Mouse (Mus musculus) duodenum, adult 2 months (tissue): ENCODE data around the gene Cyb5d2. TPM values are rescaled to one million over a fixed set of nuclear protein-coding genes. Genes with fewer than 3 reads are reported as not detected.

Experiments
- polyA plus RNA-seq: library from polyadenylated mRNA; depleted of rRNA; stranded (reverse); fragments of >200 nt; gene quantifications from 2 replicates; pipeline ENCODE4 v1.2.3, GENCODE M21; 2012; ENCODE audit warnings: low replicate concordance; rRNA removed

Gene Cyb5d2
- 2.1 and 3.0 TPM in 2 replicates for polyA plus RNA-seq

DNA sequence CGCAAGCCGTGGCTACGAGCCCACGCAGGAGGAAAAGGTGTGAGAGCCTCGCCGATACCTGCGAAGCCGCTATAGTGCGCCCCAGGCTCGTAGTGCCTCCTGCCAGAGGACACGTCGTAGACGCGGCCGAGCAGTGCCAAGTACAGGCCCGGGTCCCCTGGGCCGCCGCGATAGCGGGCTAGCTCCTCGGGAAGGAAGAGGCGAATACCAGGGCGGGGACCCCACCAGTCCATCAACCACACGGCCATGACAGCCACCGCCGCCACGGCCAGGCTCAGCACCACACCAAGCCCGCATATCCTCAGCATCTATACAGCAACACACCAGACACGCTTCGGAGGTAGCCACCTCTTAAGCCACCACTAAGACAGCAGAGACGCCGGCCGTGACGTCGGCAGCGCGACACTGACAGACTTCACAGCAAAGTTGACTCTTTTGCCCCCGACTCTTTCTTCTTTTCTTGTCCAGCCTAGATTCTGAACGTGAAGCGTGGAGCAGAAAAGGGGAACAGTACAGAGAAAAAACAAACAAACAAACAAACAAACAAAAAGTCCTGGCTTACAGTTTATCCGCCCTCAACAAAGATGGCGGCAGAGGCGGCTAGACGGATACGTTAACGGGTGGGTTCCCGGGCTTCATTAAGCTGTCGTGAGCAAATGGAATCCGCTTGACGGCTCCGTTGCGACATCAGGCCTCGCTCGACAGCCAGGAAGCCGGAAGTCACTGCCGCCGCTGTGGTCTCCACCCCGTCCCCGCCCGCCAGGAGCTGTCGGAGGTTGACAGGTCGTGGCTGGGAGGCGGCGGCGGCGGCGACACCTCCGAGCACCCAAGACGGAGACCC, at the start of gene Cyb5d2, which contains the start of gene Zzef1:
TSS of gene Cyb5d2 (minus strand) at position 688 of the 841 bp plus-strand sequence.
TSS of gene Zzef1 (plus strand) at position 772 of the 841 bp plus-strand sequence.

Other genes with a start within 250 kb of the Cyb5d2 start
- gene Spns3, start 245.6 kb downstream of the Cyb5d2 start, polyA plus RNA-seq = 3.1 and 8.6 TPM in 2 replicates
- gene Ube2g1, start 188.9 kb downstream of the Cyb5d2 start, polyA plus RNA-seq = 7.2 and 12.7 TPM in 2 replicates
- 13.5 and 15.0 TPM in 2 replicates for gene Ankfy1, start 106.1 kb downstream of the Cyb5d2 start, polyA plus RNA-seq
- gene Zzef1, start 84 bp upstream of the Cyb5d2 start, polyA plus RNA-seq = 48.3 and 72.8 TPM in 2 replicates
- 63.3 and 152 TPM in 2 replicates for gene Atp2a3, start 165.0 kb upstream of the Cyb5d2 start, polyA plus RNA-seq
- gene P2rx1, start 203.0 kb upstream of the Cyb5d2 start, polyA plus RNA-seq = 14.7 and 18.8 TPM in 2 replicates
- gene Camkk1, start 222.9 kb upstream of the Cyb5d2 start, polyA plus RNA-seq = 2.1 and 2.2 TPM in 2 replicates